Mouse (Mus musculus): ENCODE results near the gene Itpr1. TPM values are rescaled to one million over a fixed set of nuclear protein-coding genes. Genes with fewer than 3 reads are reported as not detected.

Gene Itpr1
- 10 to 100 TPM; 33.9 to 36.9 (median 36.4) TPM for total RNA-seq (2022)

DNA sequence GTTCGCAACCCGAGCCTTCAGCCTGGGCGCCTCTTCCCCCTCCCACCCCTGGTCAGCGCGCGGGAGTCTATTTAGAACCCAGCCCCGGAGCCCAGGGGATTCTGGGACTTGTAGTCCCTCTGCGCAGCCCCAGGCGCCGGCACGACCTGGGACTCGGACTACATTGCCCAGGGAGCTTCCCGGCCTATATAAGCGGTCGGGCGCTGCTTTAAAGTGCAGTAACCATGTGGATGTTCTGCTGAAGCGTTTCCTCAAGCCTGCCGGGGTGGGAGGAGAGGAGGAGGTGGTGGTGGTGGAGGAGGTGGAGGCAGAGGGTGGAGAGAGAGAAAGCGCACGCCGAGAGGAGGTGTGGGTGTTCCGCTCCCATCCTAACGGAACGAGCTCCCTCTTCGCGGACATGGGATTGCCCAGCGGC is at the start of gene Itpr1:
Gene Itpr1, plus strand, starts transcription at position 216 of the 415 bp plus-strand sequence.
- peak; percentile 100 for DNase-seq (ENCODE audit: low spot score)

DNA sequence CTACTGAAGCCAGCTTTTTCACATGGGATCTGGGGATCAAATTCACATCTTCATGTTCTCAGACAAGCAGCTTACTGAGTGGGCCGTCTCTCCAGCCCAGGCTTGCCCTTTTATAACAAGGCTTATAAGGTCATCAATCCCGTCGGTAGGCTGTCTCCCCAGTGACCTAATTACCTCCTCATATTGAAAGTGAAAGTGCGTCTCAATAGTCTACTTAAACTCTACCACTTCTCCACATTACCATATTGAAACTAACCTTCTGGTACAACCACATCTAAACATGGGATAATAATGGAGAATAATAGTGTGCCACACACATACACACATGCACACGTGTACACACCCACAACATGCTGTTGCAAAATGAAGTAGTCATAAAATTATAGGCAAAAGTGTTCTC is 48.0 kb upstream of the Itpr1 start:
- DNase-seq (ENCODE audit: low spot score) = no peak

DNA sequence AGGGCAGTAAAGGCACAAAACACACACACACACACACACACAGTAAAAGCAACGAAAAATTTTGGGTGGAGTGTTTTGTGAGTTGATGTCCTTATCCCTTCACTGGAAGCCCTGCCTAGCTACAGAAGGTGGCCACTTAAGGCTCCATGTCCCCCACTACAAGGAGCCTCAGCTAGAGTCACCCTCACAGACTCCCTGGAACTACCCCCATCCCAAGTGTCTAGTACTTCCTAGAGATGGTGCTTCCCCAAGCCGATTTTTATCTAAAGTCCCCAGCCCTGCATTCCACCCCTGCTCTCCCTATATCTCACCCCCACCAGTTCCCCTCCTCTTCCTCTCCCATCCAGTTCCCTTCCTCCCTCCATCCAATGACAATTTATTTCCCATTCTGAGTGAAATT is 47.3 kb upstream of the Itpr1 start:
- DNase-seq (ENCODE audit: low spot score) = no peak

- no peak for DNase-seq (ENCODE audit: low spot score)
Observed at GRCm38 (mm10) chr6:108167946-108168680, 44.8 kb upstream of the Itpr1 start.

- no peak for DNase-seq (ENCODE audit: low spot score)
Observed at GRCm38 (mm10) chr6:108168723-108169122, 44.2 kb upstream of the Itpr1 start.

- no peak for DNase-seq (ENCODE audit: low spot score)
Observed at GRCm38 (mm10) chr6:108169466-108169865, 43.4 kb upstream of the Itpr1 start.

- no peak for DNase-seq (ENCODE audit: low spot score)
Observed at GRCm38 (mm10) chr6:108172219-108172618, 40.7 kb upstream of the Itpr1 start.

DNA sequence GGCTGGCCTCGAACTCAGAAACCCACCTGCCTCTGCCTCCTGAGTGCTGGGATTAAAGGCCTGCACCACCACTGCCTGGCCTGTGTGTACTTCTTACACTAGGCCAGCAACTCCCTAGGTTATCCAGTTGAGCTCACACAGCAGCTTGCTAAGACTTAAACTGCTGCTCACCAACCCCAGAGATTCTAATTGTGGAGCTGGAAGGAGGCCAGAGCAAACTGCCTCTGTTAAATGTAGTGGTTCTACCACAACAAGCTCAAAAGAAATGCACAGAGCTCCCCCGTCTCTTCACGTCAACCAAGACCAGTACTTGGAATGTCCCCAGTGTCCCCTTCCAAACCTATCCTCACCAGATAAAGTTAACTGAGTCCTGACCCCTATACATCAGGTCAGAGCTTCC is 38.7 kb upstream of the Itpr1 start:
- DNase-seq (ENCODE audit: low spot score) = no peak

- no peak for DNase-seq (ENCODE audit: low spot score)
Observed at GRCm38 (mm10) chr6:108179087-108179486, 33.8 kb upstream of the Itpr1 start.

GRCm38 (mm10) chr6:108184847-108185684 is 27.8 kb upstream of the Itpr1 start, which contains the start of gene Sumf1:
Gene Sumf1, minus strand, starts transcription at chr6:108185582.
- peak; percentile 89 for DNase-seq (ENCODE audit: low spot score)

GRCm38 (mm10) chr6:108185685-108186009 is 27.2 kb upstream of the Itpr1 start:
- no peak for DNase-seq (ENCODE audit: low spot score)

DNA sequence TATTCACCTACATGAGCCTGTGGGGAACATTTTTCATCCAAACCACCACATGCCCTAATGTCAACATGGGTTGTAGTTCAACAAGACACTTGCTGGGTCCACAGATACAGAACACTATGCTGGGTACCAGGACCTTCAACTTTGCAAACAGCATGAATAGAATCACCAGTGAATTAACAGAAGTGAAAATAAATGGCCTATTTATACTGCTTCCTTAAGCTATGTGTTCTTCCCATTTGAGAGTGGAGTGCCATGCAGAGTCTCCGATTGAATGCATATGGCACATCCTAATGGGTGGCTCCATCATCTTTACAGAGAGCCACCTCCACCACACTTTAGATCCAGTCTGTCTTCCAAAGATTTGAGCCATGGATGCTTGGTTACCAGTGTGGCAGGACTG is 22.2 kb upstream of the Itpr1 start:
- DNase-seq (ENCODE audit: low spot score) = no peak

- no peak for DNase-seq (ENCODE audit: low spot score)
Observed at GRCm38 (mm10) chr6:108192632-108193031, 20.3 kb upstream of the Itpr1 start.

- no peak for DNase-seq (ENCODE audit: low spot score)
Observed at GRCm38 (mm10) chr6:108196665-108197064, 16.2 kb upstream of the Itpr1 start.

- no peak for DNase-seq (ENCODE audit: low spot score)
Observed at GRCm38 (mm10) chr6:108197117-108197516, 15.8 kb upstream of the Itpr1 start.

GRCm38 (mm10) chr6:108198286-108198685 is 14.6 kb upstream of the Itpr1 start:
- no peak for DNase-seq (ENCODE audit: low spot score)

DNA sequence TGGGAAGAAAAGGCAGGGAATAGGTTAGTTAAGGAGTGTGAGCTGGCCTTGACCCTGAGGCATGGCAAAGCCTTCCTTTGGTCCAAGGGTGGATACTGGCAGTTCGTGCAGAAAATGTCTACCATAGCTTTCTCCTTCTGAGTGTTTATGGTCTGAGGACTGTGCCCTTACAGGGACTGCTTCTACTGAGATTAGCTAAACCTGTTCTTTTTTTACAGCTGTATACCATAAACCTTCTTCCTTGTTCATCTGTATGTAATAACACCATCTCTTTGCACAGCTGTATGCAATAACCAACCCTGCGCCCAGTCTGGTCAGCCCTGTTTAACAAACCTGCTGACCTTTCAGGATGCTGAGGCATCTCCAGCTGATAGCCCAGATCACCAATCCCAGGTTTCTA is 8.6 kb upstream of the Itpr1 start:
- no peak for DNase-seq (ENCODE audit: low spot score)

- DNase-seq (ENCODE audit: low spot score) = no peak
Observed at GRCm38 (mm10) chr6:108206145-108206544, 6.8 kb upstream of the Itpr1 start.

DNA sequence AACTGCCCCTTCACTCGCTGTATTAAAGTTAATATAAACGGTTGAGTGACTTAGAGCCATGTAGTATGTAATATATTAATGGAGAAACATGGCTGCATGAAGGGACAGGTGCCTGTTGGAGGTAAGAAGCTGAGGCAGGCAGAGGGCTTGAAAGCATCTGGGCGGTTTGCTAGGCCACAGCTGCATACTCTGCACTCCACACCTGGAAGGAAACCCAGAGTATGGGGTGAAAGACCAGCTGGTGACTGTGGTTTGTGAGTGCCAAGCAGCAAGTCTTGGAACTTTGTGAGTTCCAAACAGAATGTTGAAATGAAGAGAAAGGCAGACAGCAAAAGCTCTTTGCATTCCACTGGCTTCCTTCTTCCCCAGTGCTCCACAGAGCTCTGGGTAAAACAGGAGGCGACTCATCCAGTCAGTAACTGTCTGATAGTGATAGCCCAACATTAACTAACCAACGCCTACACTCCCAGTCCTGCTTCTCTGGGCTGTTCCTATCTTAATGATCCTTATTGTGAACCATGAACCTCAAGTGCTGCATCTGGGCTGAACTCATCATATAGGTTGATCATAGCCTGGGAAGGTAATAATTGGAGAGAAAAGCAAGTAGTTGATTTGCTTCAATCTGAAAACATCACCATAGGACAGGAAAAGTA is 5.9 kb upstream of the Itpr1 start:
- no peak for DNase-seq (ENCODE audit: low spot score)

DNA sequence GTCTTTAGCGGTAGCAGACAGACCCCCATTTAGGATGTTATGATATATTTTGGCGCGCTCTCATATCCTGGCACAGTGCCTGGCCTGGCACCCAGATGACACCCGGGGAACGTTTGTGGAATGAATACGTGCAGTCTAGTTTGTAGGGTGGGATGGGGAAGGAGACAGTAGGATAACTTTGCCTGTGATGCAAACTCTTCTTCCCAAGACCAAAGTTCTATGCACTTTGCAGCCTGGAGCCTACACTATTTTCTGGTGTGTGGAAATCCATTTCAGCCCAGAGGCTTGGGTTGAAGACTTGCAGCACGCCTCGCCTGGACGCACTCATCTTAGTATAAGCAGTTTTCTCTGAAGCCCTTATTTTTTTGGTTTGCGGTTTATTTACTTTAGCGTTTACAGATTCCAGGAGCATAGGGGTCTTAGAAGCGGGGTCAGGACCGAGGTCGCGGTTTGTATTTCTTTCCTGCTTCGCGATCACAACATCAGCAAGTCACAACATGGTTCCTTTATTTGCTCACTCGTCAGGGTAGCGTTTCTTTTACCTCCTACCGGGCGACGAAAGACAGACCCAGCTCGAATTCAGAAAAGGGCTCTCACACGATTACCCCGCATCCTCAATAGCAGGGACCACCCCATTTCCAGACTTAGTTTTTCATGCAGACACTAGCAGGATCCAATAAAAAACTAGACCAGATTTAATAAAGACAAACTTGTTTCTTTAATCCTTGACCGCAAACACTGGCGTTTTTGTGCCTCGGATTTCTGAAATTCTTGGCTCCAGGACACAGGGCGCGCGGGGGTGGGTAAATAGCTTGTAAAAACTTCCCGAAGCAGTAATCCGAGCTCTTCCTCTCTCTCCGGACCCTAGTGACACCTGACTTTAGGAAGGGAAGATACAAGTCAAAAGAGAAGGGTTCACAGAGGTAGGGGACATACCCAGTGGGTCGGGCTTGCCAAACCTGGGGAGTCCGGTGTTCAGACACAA is 708 bp upstream of the Itpr1 start:
- no peak for DNase-seq (ENCODE audit: low spot score)

Measured in heart, adult 8-10 months (tissue).